Comparison of ENCODE assay signal across 8 mouse cellular contexts in the genomic region with DNA sequence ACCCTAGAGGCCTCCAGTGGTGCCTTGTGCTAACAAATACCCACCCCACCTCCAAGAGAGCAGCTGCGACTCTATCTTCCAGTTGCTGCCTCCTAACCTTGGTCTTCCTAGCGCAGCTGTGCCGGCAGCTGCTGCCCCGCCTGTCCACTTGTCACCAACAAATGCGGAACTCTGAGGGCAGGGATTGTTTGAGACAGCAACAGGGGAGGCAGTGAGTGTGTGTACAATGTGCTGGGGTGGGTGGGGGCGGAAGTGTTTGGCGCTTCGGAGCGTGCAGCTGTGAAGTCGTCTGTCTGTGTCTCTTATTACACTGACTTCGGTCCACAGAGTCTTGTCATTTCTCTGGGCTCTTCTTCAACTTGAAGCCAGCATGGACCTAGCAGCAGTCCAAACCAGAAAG. TPM values are rescaled to one million over a fixed set of nuclear protein-coding genes. Genes with fewer than 3 reads are reported as not detected.
DNase-seq lines count a peak whose midpoint lies in the region; ATAC-seq and TF ChIP-seq lines count a peak whose summit lies in the region.

No protein-coding gene starts in this region.

- H3K4me2 ChIP-seq in forebrain, postnatal 0 days (ENCODE audit: low read depth) = no peak overlapping the region
- no peak overlapping the region for H3K4me2 ChIP-seq in limb, embryonic 11.5 days (ENCODE audit: low read depth, severe bottlenecking)
- H3K4me2 ChIP-seq in midbrain, embryonic 16.5 days (ENCODE audit: low read length) = no peak overlapping the region

- H3K9ac ChIP-seq in forebrain, postnatal 0 days = no peak overlapping the region
- H3K9ac ChIP-seq in limb, embryonic 11.5 days (ENCODE audit: low read length) = no peak overlapping the region
- no peak overlapping the region for H3K9ac ChIP-seq in midbrain, embryonic 16.5 days (ENCODE audit: low read depth, low read length)

- H3K4me1 ChIP-seq in forebrain, postnatal 0 days (ENCODE audit: insufficient read depth) = no peaks in the 10 kb centered on the region
- H3K4me1 ChIP-seq in limb, embryonic 11.5 days (ENCODE audit: control insufficient read depth, insufficient read depth, low read length) = no peaks in the 10 kb centered on the region
- H3K4me1 ChIP-seq in midbrain, embryonic 16.5 days (ENCODE audit: control insufficient read depth, insufficient read depth, low read length) = no peaks in the 10 kb centered on the region; the same call in 1 of the 2 replicates

- no peaks in the 10 kb centered on the region for H3K9me3 ChIP-seq in forebrain, postnatal 0 days (ENCODE audit: low read length)
- no peaks in the 10 kb centered on the region for H3K9me3 ChIP-seq in limb, embryonic 11.5 days (ENCODE audit: control insufficient read depth, low read length)
- no peaks in the 10 kb centered on the region for H3K9me3 ChIP-seq in midbrain, embryonic 16.5 days (replicated peaks; ENCODE audit: control insufficient read depth, low read length, poor library complexity, severe bottlenecking)

- no peak for TF ChIP-seq CTCF in forebrain, postnatal 0 days (IDR thresholded peaks at IDR 0.05; ENCODE audit: low read depth)

- no peaks in the 10 kb centered on the region for H3K27me3 ChIP-seq in forebrain, postnatal 0 days (ENCODE audit: insufficient read depth, low read length)
- H3K27me3 ChIP-seq in limb, embryonic 11.5 days (ENCODE audit: control insufficient read depth, insufficient read depth, low read length) = no peaks in the 10 kb centered on the region
- H3K27me3 ChIP-seq in midbrain, embryonic 16.5 days (ENCODE audit: control insufficient read depth, insufficient read depth, low read depth, low read length) = no peaks in the 10 kb centered on the region

- H3K36me3 ChIP-seq in forebrain, postnatal 0 days (ENCODE audit: insufficient read depth) = no peaks in the 10 kb centered on the region
- no peaks in the 10 kb centered on the region for H3K36me3 ChIP-seq in limb, embryonic 11.5 days (ENCODE audit: control insufficient read depth, insufficient read depth, low read length)
- H3K36me3 ChIP-seq in midbrain, embryonic 16.5 days (ENCODE audit: control insufficient read depth, insufficient read depth, low read length) = peaks cover 2% of the 10 kb centered on the region; the same call in 1 of the 2 replicates

- no peak overlapping the region for H3K27ac ChIP-seq in forebrain, postnatal 0 days (ENCODE audit: low read depth, low read length)
- no peak overlapping the region for H3K27ac ChIP-seq in limb, embryonic 11.5 days (replicated peaks; ENCODE audit: low read depth, low read length)
- H3K27ac ChIP-seq in midbrain, embryonic 16.5 days (ENCODE audit: low read length) = no peak overlapping the region

- H3K4me3 ChIP-seq in forebrain, postnatal 0 days (ENCODE audit: low read depth, low read length) = no peak overlapping the region
- no peak overlapping the region for H3K4me3 ChIP-seq in limb, embryonic 11.5 days (ENCODE audit: low read depth, low read length)
- no peak overlapping the region for H3K4me3 ChIP-seq in midbrain, embryonic 16.5 days (ENCODE audit: low read depth, low read length)

- WGBS in forebrain, postnatal 0 days = 60% methylated on average over 11 of the region's 11 CpGs
- 55% methylated on average over 11 of the region's 11 CpGs for WGBS in limb, embryonic 11.5 days
- 46% methylated on average over 11 of the region's 11 CpGs for WGBS in midbrain, embryonic 16.5 days

- ATAC-seq in forebrain, postnatal 0 days = peak; percentile 50
- no peak for ATAC-seq in limb, embryonic 11.5 days (ENCODE audit: insufficient number of reproducible peaks, low FRiP score, low TSS enrichment, low read depth)
- ATAC-seq in midbrain, embryonic 16.5 days = peak; percentile 17; the same call in 1 of the 2 replicates

- peak; percentile 36 to 50 for DNase-seq in spleen, adult 18-20 months
- no peak for DNase-seq in spleen, adult 12 weeks (ENCODE audit: low spot score)
- no peak for DNase-seq in forebrain, postnatal 0 days
- peak; percentile 36 for DNase-seq in limb, embryonic 11.5 days (ENCODE audit: low spot score)
- DNase-seq in c-Kit-positive CD71-positive TER-119-positive erythroid progenitor cells, embryonic 14.5 days (ENCODE audit: low spot score) = no peak
- DNase-seq in right cerebral cortex, postnatal 25 days = no peak
- DNase-seq in urinary bladder, adult 2 months (ENCODE audit: low spot score) = no peak

RNA-seq across cellular contexts. Expression of gene Fam8a1, which starts 49.7 kb away (rescaled TPM):
- 63.0 and 73.8 TPM in 2 replicates for total RNA-seq in forebrain, postnatal 0 days (2014; rRNA removed)
- polyA plus RNA-seq in forebrain, postnatal 0 days (2015; fragmentation: Nextera tagmentation; extraction: Ambion mirVana) = 13.6 and 18.8 TPM in 2 replicates
- 7.4 and 10.4 TPM in 2 replicates for polyA plus RNA-seq in limb, embryonic 11.5 days (2014; fragmentation: Nextera tagmentation; extraction: Ambion mirVana)
- 19.6 and 22.3 TPM in 2 replicates for polyA plus RNA-seq in midbrain, embryonic 16.5 days (2015; fragmentation: Nextera tagmentation; extraction: Ambion mirVana)
- polyA plus RNA-seq in urinary bladder, adult 2 months (2012; rRNA removed) = 52.6 and 56.8 TPM in 2 replicates

Comparison
In these comparisons a context has a peak if more than half of its experiments do, and no peak if none do; other contexts are left out.
1. DNase-seq: peak in spleen, adult 18-20 months (2 of 2) and limb, embryonic 11.5 days (single experiment); none in spleen, adult 12 weeks (single experiment), forebrain, postnatal 0 days (single experiment), c-Kit-positive CD71-positive TER-119-positive erythroid progenitor cells, embryonic 14.5 days (single experiment), right cerebral cortex, postnatal 25 days (single experiment) and urinary bladder, adult 2 months (single experiment).